Mouse (Mus musculus): ENCODE measurements at regions not wholly inside any gene's neighbourhood (a gene's known extent, or its start where the extent isn't known, plus 50 kb on each side); places are given as distances from the start of the nearest gene placed in this dataset.

DNA sequence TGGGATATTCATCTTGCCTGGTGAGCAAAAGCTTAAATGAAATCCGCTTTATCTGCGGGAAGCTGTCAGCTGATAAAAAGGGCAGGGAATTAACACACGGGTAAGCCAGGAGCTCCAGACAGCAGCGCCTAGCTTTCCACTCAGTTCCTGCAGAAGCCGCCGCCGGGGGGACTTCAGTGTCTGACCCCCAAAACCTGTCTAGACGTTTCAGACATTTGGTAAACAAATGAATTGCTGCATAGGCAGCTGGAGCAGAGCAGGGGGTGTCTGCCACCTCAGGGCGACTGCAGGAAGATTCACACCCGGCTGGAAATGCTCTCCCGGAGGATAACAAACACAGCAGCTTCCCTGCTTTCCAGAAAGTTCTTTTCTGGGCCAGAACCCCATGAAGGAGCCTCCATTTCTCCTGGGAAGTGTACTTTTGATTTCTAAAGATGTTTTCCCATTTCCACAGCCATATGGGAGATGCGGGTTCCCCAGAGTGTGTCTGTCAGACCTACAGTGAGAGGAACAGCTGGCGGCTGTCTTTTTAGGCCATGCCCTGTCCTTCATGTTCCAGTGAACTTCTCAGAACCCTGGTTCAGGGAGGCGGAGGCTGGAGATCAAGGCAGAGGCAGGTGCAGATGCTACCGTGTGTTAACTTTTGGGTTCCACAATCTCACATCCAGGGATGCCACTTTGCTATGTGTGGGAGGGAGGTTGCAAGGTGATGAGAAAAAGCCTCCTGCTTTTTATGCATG, 58.7 kb upstream of the Pmepa1 start:
- no peak for DNase-seq (ENCODE audit: low spot score in 2 of 2)

DNA sequence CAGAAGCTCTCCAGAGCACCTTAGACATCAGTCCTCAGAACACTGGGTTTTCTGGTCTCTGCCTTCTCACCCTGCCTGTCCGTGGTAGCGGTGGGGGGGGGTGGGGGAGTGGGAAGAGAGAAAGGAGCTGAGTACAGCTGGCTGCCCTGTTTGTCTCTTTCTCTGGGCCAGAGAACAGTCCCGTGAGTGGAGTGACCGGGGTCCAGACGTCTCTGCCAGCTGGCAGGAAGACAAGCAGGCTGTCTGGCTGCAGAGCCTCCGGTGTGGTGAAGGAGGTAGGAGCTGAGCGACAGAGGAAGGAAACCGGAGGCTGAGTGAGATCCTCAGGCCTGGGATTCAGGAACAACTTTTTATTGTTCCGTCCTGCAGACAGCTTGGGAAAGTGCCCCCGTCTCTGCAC, 59.5 kb upstream of the Pmepa1 start:
- peak; percentile 21 to 38 for DNase-seq (ENCODE audit: low spot score in 2 of 2)

DNA sequence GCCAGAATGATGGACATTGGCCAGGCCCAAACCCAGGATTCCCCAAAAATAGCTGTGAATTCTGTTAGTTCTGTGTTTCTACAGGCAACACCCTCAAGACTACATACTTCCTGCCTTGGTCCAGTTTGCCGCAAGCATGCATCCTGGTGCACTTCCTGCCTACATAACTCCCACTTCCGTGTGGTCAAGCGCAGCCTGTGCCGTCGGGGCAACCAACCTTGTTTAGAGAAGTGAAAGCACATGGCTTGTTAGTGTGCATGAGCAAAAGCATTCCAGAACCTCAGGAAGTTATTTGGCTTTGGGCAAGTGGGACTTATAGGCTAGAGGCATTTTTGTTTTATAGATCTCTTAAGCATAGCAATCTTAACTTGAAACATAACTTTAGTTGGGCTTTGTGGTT, 61.3 kb upstream of the Pmepa1 start:
- no peak for DNase-seq (ENCODE audit: low spot score in 2 of 2)

DNA sequence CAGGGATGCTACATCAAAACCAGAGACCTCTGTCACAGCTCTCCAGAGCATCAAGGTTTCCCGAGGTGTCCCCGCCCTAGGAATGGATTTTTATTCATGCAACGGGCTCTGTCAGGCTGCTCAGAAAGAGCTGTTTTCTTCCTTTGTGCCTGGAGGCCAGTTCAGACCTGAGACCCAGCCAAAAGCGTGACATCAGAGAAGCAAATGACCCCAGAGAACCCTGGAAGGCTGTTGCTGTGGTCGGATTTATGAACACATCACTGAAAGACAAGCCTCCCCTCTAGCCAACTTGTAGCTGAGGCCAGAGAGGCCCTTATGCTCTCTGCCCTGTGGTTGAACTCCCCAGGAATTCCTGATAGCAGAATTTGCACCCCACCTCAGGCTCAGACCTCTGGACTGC, 62.3 kb upstream of the Pmepa1 start:
- no peak for DNase-seq (ENCODE audit: low spot score in 2 of 2)

DNA sequence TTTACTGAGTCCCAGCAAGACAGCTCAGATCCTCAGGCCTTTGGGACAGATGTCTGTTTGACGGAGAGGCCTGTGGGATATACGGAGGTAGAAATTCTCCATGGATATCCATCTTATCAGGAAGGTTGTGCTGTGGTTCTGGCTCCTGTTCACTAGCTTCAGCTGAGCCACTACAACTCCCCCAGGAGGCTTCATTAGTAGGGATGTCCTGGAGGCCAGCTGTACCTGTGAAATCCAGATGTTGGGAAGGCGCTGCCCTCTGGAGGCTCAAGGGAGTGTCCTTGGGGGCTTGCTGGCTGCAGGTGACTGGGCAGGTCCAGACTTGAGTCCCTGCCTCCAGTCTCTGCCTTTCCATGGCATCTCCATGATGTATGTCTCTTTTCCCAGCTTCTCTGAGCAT, 62.9 kb upstream of the Pmepa1 start:
- DNase-seq (ENCODE audit: low spot score in 2 of 2), result no peak

DNA sequence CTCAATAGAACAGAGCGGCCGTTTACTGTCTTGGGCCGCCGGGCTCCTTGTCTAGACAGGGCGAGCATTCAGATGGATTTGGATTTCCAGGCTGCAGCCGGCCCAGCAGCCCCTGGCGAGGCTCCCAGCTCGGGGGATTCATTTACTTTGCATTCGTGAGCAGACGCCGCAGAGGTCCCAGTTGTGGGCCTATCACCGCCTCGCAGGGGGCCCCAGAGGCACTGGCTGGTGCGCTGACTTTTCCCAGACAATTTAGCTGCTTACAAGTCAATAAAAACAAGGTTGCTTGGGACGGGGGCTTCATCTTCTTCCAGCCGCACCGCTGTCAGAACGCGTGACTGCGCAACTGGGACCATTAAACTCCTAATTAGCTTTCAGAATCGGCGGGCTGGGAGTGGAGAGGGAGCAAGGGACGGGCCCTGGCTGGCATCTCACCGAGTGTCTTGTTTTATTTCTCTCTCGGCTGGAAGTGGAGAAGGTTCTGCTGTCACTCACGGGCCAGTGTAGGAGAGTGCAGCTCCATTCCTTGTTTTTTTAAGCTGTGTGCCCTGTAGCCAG, 63.8 kb upstream of the Pmepa1 start:
- peak; percentile 19 to 28 for DNase-seq (ENCODE audit: low spot score in 2 of 2)

DNA sequence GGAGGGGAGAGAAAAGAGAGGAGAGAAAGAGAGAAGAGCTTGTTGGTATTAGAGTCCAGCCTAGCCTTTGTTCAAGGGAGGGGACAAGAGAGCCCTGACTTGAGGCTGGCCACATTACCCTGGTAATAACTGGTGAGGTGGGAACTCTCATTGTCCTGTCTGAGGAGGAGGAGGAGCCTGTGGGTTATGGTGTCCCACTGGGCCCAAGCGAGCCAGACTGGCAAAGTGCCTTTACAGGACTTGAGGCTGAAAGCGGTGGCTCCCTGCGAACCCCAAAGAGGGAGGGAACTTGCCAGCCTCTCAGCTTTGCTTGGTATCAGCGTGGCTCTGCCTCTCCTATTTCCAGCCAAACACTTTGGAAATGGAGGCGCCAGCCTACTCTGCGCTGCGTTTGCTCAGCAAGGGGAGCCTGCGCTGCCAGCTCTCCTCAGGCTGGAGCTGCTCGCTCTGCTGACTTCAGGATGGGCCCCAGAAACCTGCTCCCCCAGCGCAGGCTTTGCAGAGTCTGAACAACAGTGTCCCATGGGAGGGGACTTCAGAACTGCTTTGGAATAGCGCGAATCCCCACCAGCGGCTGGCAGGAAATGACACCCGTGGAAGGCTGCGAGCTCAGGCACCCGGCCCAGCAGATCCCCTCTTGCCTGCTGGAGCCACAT, 66.4 kb upstream of the Pmepa1 start:
- DNase-seq (ENCODE audit: low spot score in 2 of 2), result no peak

DNA sequence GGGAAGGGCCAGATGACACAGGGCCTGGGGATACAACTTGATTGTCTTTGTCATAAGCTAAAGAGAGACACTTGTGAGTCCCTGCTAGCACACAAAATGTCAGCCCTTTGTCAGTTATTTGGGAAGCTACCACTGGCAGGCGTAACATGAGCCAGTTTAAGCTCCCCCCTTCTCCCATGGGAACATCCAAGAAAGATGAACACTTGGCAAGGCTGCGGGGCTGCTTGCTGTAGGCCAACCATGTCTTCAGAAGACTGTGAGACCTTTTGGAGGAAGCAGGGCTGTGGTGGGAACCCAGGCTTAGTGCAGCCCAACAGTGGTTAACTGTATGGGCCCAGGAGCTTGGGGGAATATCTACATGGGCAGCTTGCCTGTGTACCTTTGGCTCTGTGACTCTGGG, 67.3 kb upstream of the Pmepa1 start:
- DNase-seq (ENCODE audit: low spot score in 2 of 2), result no peak

DNA sequence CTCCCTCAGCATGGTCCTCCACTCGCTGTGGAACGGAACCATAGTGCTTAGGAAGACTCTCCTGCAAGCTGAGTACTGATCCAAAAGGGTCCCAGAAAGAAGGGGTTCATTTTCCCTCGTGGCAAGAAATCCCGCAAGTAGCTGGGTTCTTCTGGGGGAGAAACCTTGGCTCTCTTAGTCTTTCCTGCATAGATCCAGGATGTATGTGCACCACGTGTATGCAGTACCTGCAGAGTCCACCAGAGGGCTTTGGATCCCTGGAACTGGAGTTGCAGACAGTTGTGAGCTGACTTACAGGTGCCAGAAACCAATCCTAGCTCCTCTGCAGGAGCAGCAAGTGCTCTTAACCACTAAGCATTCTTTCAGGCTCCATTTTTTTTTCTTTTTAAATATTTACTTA, 67.9 kb upstream of the Pmepa1 start:
- DNase-seq (ENCODE audit: low spot score in 2 of 2), result no peak

DNA sequence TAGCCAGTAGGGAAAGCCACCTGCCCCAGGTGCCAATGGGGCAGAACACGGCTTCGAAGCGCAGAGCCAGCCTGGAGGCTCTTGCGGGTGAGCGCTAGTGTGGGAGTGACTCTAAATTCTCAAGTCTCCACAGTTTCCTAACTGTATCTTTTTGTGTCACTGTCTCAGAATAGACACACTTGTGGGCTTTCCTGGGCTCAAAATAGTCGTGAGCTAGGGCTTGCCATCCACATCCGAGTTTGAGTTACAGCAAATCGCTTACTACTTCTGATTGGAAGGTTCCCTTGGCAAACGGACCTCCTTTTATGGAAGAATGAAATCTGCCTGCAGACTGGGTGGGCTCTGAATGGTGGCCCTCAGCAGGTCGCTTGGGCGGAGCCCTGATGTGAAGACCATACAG, 71.0 kb upstream of the Pmepa1 start:
- DNase-seq (ENCODE audit: low spot score in 2 of 2), result peak; percentile 50 to 64

DNA sequence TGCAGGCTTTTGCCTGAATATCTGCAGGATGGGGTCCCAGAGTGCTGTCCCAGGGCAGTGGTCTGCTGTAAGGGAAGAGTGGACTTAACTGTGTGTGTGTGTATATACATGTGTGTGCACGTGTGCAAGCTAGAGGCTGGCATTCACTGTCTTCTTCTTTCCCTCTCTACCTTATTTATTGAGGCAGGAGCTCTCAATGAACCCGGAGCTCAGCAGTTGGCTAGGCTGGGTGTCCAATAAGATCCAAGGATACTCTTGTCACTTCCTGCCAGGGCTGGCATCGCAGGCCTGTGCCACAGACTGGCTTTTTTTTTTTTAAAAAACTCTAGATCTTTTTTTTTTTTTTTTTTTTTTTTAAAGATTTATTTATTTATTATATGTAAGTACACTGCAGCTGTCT, 72.4 kb upstream of the Pmepa1 start:
- DNase-seq (ENCODE audit: low spot score in 2 of 2), result no peak

DNA sequence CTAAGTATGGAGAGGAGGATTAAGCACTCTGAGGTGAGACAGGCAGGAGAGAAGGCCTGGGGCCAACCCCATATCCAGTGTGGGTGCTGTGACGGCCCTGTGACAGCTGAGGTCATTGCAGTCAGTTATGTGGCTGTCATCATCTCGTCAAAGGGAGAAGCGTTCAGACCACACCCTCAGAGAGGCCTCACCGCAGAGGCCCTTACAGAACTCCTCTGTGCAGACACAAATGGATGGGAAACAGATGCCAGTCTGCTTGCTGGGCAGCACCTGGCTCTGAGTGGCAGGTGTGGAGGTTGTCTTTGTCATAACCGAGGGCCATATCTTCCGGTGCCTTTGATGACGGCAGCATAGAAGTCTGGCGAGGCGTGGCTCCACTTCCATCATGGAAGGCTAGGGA, 73.2 kb upstream of the Pmepa1 start:
- no peak for DNase-seq (ENCODE audit: low spot score in 2 of 2)

DNA sequence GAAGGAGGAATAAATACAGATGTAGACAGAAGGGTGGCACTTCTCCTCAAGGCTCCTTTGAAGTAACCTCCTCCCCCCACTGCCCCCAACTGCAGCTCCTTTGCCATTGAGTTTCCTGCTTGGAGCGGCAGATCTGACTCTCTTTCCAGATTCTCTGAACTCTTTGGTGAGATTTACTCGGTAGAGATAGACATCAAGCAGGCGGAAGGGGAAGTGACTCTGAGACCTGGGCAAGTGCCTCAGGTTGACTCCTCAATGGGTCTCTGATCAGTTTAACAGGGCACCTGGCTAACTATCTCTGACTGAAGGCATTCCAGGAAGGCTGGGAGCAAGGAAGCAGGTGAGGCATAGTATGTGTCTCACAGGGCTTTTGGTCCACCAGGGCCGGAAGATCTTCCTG, 73.6 kb upstream of the Pmepa1 start:
- no peak for DNase-seq (ENCODE audit: low spot score in 2 of 2)

DNA sequence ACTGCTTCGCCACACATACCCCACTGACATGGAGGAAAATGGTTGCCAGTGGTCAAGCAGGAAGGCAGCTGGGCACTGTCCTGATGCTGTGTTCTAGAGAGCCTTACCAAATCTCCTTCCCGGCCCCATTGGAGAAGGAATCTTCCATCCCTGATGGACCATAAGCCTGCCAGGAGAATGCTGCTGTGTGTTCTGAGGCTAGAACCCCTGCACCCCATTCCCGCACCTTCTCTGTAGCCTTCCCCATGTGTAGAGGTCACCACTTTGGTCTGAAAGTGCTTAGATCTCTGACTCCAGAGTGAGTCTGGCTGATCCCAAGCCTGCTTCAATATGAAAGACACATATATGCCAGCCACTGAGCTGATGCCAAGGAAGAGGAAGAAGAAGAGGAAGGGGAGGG, 74.1 kb upstream of the Pmepa1 start:
- DNase-seq (ENCODE audit: low spot score in 2 of 2), result no peak

DNA sequence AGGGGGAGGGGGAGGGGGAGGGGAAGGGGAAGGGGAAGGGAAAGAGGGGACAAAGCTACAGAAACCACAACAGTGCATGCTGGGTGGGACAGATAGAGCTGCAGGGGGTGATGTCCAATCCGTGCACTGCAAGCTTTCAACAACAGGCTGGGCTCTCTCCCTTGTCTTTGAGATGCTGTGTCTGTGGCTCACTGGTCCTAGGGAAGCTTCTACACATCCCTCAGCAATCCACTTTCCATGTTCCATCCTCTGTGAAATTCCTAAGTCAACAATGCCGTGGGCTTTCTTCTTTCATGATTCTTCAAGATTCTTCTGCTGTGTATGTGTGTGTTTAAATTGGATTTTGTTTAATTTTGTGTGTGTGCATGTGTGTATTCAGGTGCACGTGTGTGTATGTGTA, 74.5 kb upstream of the Pmepa1 start:
- no peak for DNase-seq (ENCODE audit: low spot score in 2 of 2)

DNA sequence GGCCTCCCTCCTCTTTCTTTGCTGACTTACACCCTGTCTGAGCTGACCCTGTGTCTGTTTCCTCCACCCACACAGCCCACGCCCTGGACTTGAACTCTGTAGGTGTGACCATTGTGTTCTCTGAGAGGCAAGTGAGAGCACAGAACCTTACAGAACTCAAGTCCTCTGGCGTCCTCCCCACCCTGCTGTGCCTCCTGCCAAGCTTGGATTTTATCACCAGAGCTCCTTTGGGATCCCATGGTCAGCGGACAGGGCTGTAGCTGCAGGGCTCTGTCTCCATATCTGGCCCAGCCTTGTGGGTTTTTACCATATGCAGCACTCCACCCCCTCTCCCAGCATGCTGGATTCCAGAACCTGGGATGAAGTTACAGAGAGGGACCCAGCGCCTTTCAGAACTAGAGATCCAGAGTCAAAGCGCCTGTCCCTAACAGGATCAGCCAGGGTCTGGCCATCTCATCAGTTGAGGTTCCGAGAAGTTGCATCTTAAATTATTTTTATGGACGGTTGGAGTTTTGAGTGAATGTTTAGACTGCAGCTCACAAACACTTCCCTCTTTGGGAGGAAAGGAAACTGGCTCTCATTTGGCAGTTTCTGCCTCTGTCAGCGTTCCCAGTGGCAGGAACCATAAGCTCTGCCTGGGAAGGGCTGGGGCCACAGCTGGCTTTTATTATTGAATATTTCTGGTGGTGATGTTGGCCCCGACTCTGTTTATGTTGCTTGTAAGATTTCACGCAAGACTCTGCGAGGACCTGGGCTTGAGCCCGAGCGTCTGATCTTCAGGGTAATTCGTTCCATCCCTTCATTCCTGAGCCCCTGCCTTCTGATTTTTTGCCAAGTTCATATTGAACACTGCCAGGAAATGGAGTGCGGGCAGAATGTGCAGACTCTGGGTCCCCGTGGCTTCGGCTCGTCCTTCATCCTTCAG, 75.8 kb upstream of the Pmepa1 start:
- DNase-seq (ENCODE audit: low spot score in 2 of 2), result peak; percentile 20

DNA sequence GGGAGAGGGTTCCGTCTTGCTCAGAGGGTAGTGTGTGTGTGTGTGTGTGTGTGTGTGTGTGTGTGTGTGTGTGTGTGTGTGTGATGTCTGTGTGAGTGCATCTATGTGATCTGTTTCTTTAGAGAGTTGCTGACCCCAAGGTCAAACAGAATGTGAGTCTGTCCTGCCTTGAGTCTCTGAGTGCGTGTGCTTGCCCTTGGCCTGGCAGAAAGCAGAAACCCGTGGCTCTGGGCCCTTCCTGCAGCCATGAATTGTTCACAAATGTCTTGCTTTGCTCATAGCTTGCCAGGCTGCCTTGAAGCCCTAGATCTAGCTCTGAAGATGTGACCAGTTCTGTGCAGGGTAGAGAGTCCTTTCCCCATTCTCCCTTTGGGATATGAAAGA, 76.4 kb upstream of the Pmepa1 start:
- DNase-seq (ENCODE audit: low spot score in 2 of 2), result no peak

DNA sequence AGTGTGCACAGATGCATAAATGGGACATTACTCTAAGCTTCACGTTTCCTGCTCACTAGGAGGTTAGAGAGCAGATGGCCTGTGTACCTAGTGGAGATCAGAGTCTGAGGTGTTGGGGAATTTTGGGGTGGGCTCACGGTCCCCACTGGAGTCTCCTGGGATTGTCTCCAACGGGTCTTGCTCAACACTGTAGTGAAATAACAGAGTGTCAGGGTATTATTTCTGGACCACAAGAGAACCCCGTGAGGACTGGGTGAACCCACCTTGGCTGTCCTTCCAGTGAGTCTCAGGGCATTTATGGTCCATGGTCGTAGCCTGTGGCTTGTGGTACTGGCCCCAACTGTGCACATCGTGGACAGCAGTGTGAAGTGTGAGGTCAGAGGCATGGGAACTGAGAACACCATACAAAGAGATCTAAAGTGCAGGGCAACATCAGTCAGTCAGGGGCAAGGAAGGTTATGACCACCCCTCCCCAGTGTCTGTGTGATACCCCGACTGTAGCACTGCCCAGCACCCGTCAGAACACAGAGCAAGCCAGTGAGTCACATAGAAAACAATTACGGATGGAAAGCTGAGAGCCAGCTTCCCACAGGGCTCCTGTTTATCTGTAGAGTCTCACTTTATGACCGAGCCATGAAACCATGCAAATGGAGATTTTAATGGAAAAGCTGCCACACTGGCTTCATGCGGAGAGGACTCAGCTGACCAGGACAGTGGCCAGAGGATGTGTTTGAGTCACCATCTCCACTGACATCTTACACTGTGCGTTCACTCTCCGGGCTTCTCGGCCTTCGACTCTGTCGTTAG, 77.3 kb upstream of the Pmepa1 start:
- DNase-seq (ENCODE audit: low spot score in 2 of 2), result no peak

DNA sequence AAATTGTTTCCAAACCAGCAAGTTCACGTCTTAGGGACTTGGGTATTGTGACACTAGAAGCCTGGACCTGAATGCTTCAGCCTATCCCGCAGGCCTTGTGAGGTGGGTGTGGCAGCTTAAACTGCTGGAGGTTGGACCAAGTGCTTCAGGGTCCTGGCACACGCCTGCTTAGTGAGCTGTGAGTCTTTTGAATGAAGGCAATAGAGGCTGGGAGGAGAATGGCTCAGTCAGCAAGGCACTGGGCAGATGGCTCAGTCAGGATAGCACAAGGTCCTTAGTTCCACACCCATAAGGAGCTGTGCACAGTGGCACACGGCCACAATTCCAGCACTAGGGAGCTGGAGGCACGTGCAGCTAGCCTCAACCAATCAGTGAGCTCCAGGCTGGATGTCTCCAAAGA, 80.5 kb upstream of the Pmepa1 start:
- no peak for DNase-seq (ENCODE audit: low spot score in 2 of 2)

DNA sequence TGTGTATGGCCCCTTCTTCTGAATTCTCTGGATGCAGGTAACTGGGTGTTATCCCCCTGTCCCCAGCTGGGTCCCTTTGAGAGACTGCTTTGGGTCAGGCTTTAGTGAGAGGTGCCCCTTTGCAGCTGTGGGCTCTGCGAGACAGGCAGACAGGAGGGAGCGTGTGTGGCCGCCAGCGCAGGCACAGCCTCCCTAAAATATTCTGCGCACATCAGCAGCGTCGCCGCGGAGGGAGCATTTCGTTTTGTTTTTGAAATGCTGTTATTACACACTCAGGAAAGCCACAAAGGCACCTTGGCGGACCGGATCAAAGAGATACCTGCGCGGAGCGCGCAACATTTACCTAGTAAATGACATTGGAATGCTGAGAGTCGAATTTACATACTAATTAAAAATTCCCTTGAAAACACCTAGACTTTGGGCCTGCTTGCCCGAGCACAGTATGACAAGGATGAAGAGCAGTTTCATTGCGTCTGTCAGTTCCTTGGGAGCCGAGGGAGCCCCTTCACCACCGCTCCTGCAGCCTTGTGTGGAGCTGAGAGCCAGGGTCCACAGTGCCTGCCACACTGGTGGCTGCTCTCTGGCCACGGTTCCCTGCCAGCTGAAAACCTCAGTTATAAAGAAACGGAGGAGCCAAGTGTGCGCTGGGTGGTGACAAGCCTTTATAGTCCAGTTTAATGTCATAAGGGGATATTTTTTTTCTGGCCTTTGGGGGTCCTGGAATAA, 89.3 kb upstream of the Pmepa1 start:
- DNase-seq (ENCODE audit: low spot score in 2 of 2), result no peak

DNA sequence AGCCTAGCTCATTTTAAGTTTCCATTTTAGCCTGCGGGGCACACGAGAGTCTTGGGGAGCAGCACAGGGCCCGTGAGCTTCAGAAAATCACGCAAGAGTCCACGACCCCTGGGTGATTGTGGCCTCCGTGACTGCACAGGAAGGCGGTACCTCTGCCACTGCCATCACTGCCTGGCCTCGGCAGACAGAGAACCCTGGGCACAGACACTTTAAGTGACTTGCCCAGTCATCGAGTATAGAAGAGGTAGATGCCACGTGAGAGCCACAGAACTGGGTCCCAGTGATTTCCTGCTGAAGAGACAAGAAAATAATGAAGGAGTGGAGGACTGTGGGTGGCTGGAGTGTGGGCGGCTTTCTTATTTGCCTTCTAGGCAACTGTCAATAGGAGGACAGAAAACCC, 90.4 kb upstream of the Pmepa1 start:
- DNase-seq (ENCODE audit: low spot score in 2 of 2), result no peak

Measured in right cerebral cortex, adult 2 months (tissue).